Mouse (Mus musculus) monocyte, adult 5-6 weeks (primary cell): ENCODE data around the gene Smap1. TPM values are rescaled to one million over a fixed set of nuclear protein-coding genes. Genes with fewer than 3 reads are reported as not detected.
"Not testable (repeated sequence)": the region's sequence is repeated elsewhere in the genome, so short reads cannot be mapped to it uniquely, and the experiment has no call there.

Experiments
- ATAC-seq: fragments of 153-309, 156-312 bp; replicated peaks from 2 replicates; pipeline ENCODE4 v1.8.0; 2017; ENCODE audit warnings: mild to moderate bottlenecking; ENCODE audit not compliant: low TSS enrichment, insufficient number of reproducible peaks, severe bottlenecking, poor library complexity, low FRiP score
- total RNA-seq: library from RNA; stranded (forward); fragments of 200-1000, 200-491, 200-594 nt; gene quantifications from 3 replicates; pipeline ENCODE4 v1.2.3, GENCODE M21; 2017

The Smap1 gene
- 35.8 to 55.2 TPM (median 38.6 TPM) in 3 replicates for total RNA-seq

- ATAC-seq, result peak; percentile 52
Measured at GRCm38 (mm10) chr1:23921711-23922529, at the start of gene Smap1. Gene Smap1 (minus strand): TSS chr1:23922317.

- ATAC-seq, result not testable (repeated sequence)
Measured at GRCm38 (mm10) chr1:23971159-23971558, 49.0 kb upstream of the Smap1 start.

- no peak for ATAC-seq
Measured at GRCm38 (mm10) chr1:23968027-23968725, 46.1 kb upstream of the Smap1 start.

GRCm38 (mm10) chr1:23966226-23966625 lies 44.1 kb upstream of the Smap1 start:
- ATAC-seq, result no peak

- no peak for ATAC-seq
Measured at GRCm38 (mm10) chr1:23959415-23959732, 37.3 kb upstream of the Smap1 start.

- ATAC-seq, result no peak
Measured at GRCm38 (mm10) chr1:23958668-23959414, 36.7 kb upstream of the Smap1 start.

- no peak for ATAC-seq
Measured at GRCm38 (mm10) chr1:23958101-23958500, 36.0 kb upstream of the Smap1 start.

GRCm38 (mm10) chr1:23955539-23955938 lies 33.4 kb upstream of the Smap1 start:
- ATAC-seq, result no peak

GRCm38 (mm10) chr1:23953921-23954320 lies 31.8 kb upstream of the Smap1 start:
- no peak for ATAC-seq

GRCm38 (mm10) chr1:23948778-23949699 lies 26.9 kb upstream of the Smap1 start:
- ATAC-seq, result no peak

GRCm38 (mm10) chr1:23948290-23948689 lies 26.2 kb upstream of the Smap1 start:
- ATAC-seq, result no peak

- ATAC-seq, result no peak
Measured at GRCm38 (mm10) chr1:23944076-23944475, 22.0 kb upstream of the Smap1 start.

- ATAC-seq, result no peak
Measured at GRCm38 (mm10) chr1:23943146-23943940, 21.2 kb upstream of the Smap1 start.

- ATAC-seq, result no peak
Measured at GRCm38 (mm10) chr1:23935408-23935762, 13.3 kb upstream of the Smap1 start.

- no peak for ATAC-seq
Measured at GRCm38 (mm10) chr1:23934669-23935407, 12.7 kb upstream of the Smap1 start.

GRCm38 (mm10) chr1:23929410-23929809 lies 7.3 kb upstream of the Smap1 start:
- no peak for ATAC-seq

- no peak for ATAC-seq
Measured at GRCm38 (mm10) chr1:23928371-23928770, 6.3 kb upstream of the Smap1 start.
